Mouse (Mus musculus) cerebral cortex, adult 2 months (tissue): ENCODE results near the gene Slc38a3.

Source experiments
- WGBS: fragments of 180-500 bp; shearing (Covaris S2); methylation state at CpG from one replicate; pipeline ENCODE4 v1.1.7; 2018; 5-methylcytosine and 5-hydroxymethylcytosine counted together

The Slc38a3 gene

DNA sequence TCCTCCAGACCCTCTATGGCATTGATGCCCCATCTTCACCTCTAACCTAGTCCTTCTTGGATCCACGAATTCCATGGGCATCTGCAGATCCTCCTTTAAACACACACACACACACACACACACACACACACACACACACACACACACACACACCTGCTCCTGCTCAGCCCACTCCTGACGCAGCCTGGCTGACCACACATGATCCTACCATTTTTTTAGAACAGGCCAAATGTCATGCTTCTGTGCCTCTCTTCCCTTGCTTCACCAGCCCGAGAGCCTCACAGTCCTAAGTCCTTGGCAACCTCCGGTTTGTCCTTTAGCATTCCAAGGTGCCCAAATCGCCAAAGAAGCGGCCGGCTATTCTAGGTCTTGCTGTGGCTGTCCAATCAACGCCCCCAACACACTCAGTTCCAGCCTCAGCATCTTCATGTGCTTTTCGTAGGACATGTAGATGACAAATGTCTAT, at the start of gene Slc38a3:
TSS of gene Slc38a3 (minus strand) at position 51 of the 466 bp plus-strand sequence.
- 96% methylated on average over 9 of the region's 9 CpGs for WGBS

DNA sequence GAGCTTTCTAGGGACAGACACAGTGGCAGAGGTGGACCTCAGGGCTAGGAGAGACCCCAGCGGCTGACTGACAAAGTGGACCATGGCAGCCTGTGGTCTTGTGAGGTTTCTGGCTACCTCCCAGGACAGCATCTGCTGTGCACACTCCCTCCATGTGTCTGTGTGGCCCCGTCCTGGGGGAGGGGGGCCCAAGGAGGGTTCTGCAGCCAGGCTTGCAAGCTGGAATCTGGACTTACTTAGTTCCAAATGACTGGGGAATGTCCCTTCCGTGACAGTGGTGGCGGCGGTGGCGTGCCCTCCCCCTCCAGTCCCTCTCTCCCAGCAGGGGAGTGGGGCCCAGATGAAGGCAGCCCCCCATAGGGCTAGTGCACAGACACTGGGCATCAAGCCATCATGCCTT, 47.6 kb upstream of the Slc38a3 start:
- WGBS, result 74% methylated on average over 6 of the region's 6 CpGs

DNA sequence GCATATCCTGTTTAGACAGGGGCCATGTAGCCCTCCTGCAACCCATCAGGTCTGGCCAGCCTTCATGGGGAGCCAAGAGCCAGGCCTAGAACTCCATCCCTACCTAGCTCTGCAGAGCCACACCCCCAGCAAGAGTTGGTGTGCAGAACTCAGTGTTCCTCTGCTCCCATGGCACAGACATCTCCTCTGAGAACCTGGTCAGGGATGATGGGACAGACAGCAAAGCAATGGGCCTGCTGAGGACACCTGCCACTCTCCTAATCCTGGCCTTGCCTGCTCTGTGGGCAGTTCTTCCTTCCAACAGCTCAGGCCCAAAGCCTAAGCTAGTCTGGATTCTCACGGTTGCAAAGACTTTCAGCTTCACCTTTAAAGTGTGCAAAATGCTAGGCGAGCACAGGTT, 46.3 kb upstream of the Slc38a3 start:
- 90% methylated on average over 2 of the region's 2 CpGs for WGBS

DNA sequence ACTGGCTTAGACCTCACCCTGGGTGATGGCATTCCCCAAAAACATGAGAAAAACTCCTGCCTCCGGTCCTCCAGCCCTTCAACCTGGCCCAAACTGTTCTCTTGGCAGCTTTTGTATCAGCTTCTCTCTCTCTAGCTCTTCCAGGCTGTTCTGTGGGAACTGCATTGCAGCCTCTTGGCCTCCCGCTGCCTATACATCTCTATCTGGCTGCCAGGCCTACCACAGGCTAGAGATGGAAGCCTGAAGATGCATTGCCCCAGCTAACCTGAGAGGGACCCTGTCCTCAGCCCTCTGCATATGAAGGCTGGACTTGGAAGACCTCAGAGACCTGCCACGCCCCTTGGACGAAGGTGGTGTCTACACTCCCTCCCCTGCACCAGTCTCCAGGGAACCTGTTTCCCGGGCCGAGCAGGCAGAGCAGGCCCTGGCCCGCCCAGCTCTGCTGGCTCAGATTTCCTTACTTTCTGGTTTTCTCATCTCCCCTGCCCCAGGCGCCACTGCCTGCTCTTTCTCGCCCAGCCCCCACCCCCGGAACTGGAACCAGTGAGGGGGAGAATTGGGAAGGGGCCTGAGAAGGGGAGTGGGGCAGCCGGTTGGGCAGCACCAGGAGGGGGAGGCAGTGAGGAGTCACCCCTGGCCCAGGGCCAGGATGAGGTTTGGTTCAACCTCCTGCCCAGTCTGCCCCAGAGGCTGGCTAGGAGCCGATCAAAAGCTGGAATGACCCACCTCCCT, 45.1 kb upstream of the Slc38a3 start:
- WGBS, result 44% methylated on average over 12 of the region's 12 CpGs

DNA sequence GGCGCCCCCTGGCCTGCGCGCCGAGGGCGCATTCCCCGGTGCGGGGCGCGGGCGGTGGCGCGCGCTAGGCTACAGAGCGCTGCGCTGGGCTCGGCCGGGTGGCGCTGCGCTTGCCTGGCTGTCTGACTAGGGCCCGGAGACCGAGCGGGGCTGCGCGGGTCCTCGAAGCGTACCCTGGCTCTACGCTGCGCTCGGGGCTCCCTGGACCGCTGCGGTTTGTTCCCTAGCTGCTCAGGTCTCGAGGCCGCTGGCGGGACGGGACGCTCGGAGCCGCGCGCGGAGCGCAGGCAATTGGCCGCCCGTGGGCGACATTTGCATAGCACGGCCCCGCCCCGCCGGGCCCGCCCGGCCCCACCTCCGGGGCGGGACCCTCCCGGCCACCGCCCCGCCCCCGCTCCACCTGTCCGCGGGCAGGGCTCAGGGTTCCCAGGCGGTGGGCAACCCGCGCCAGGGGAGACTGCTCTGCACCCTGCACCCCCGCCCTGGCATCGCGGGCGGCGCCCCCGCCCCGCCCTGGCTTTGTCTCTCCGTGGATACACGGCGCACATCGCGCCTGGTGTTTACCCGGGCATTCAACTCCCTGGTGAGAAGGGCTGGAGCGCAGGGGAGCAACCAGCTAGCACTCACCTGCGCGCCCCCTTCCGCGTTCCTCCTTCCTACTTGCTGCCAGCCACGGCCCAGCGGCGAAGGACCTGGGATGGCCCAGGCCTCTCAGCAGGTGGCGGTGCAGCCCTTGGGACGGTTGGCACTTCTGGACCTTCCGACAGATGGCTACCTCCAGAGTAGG, 40.6 kb upstream of the Slc38a3 start, which contains the start of gene Sema3f:
TSS of gene Sema3f (minus strand) at position 779 of the 787 bp plus-strand sequence.
- WGBS, result 3% methylated on average over 83 of the region's 86 CpGs

DNA sequence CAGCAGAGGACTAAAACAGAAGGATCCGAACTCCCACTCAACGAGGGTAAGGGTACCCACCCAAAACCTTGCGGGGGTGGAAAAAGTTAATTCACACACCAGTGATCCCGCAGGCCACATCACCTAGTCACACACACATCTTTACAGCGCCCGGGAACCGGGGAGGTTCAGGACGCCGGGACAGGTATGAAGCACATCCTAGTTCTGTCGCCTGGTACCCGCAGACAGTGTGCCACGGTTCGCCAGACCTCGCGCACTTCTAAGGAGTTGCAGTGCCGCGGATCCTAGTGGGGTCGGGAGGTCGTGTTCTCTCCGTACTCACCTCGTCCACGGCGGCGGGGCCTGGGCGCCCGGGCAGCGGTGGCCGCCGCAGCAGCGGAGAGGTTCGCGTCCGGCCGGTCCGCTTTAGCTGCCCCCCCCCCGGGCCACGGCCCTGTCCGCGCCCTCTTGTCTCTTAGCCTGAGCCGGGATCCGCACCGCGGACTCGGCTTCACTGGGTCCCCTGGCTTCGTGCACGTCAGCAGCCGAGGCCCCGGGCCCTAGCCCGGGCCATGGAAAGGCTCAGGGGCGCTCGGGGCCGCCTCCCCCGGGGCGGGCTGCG, 39.9 kb upstream of the Slc38a3 start:
- WGBS, result 2% methylated on average over 53 of the region's 55 CpGs

DNA sequence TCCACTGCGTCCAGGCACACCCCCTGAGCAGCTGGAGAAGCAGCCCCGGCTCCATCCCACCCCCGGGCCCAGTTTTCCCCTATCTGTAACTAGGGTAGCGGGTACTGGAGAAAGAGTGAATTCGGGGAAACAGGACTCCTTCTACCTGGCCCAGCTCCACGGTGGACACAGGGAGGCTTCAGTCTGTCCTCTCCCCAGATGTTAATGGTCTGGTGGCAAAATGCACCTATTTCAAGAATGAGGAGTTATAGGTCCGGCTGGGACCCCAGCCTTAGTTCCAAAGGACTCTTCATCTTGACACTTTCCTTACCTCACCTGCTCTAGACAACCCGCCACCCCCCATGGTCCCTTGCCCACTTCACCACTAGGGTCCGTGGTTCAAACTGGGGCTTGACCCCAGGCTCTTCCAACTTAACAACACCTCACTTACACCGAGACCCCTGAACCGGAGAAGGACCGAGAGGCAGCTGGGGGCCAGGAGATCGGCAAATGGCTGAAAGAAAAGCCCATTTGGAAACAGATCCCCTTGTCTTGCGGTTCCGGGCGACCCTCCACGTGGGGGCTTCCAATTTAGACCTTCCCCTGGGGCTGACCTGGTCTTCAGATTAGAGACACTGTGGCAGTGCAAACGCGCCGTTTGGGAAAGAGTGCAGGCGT, 39.2 kb upstream of the Slc38a3 start:
- 10% methylated on average over 21 of the region's 21 CpGs for WGBS

DNA sequence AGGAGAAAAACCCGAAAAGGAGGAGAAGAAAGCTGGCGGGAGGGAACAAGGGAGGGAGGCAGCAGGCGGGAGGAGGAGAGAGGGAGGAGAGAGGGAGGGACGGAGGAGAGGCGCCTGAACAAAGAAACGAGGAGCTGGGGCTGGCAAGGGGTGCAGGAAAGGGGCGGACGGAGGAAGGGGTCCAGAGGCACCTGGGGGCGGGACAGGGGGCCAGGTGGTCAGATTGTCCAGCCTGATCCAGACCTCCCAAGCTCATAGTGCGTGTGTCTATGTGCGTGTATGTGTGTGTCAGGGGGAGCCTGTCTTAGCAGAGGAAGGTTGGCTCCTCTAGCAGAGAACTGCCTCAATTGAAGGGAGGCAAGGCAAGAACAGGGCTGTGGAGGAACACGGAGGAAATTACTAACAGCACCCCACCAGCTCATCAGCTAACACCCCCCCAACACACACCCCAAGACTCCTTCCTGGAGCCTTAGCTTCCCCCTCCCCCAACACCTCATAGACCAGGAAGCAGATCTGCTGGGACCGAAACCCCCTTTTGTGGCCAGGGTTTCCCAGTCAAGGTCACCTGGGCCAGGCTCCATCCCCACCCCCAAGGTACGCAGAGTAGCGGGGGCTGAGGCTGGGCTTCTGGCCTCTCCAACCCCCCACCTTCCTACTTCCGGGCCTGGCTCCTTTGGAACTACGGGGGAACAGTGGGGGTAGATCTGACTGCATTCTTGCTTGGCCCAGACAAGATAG, 38.5 kb upstream of the Slc38a3 start:
- 13% methylated on average over 16 of the region's 17 CpGs for WGBS

DNA sequence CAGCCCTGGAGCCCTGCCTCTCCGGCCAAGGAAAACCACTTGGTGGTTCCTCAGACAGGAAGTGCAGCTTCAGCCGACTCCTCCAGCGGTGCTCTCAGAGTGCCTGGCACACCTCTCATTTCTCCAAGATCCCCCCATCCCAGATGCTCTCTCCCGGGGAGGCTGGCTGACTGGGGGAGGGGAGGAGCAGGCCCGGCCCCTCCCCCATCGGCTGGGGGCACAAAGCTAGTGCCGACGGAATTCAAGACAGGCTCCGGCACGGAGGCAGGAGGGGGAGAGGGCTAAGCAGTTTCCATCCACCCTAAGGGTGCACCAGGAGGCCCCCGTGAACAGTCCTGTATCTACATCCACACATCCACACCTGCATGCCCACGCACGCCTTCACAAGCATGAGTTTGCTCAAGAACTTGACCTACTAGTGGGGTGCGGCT, 37.5 kb upstream of the Slc38a3 start:
- WGBS, result 22% methylated on average over 14 of the region's 14 CpGs

DNA sequence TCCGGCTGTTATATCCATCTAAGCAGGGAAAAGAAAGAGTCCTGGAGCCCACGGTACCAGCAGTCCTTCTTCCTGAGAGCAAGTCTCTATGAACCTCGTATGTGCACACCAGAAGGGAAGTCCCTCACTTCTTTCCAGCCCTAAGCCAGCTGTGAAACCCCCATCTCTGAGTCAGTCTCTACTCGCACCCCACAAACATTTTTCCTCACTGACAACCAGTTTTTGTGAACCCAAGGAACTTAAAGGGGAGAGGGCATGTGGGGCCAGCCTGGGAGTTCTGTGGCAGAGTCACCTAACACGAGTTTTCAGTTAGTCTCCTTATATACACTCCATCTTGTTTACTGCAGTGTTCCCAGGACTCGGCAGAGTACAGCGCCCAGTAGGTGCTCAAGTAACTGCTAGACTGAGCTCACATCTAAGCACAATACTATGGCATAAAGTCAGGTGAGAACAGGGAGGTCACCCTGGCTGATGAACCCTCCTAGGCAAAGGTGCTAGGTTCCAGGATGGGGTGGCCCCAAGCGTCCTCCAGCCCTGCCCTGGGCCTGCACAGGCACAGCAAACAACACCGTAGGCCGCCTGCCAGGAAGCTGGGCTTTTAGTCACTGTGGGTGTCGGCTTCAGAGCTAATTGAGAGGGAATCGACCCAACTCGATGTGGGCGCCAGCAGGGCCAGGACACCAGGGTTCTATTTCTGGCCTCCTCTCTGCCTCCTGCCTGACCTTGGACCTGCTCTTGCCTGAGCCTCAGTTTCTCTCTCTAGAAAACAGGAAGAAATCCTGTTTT, 34.2 kb upstream of the Slc38a3 start:
- 69% methylated on average over 14 of the region's 14 CpGs for WGBS

DNA sequence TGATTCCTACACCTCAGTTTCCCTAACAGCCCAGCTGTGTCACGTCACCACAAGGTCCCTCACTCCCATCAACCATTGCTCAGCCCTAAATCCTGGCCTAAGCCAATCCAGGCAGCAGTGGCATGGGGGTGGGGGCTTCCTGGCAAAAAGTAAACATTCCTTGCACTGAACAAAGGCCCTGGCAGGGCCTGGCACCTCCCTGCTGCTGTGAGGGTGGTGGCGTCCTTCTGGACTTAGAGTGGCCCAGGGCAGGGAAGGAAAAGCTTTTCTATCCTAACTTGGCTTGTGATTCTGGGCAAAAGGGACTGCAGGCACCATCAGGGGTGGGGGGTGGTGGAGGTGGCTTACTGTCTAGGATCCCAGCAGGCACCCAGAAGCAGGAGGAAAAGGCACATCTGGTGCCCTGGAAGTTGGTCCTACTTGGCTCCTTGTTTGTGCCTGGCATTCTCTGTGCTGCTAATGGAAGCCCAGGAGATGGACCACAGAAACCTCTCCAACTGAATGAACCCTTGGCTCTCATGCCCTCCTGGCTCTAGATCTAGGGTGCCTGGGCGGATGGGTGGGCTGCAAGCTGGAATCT, 33.4 kb upstream of the Slc38a3 start:
- 76% methylated on average over 3 of the region's 3 CpGs for WGBS

DNA sequence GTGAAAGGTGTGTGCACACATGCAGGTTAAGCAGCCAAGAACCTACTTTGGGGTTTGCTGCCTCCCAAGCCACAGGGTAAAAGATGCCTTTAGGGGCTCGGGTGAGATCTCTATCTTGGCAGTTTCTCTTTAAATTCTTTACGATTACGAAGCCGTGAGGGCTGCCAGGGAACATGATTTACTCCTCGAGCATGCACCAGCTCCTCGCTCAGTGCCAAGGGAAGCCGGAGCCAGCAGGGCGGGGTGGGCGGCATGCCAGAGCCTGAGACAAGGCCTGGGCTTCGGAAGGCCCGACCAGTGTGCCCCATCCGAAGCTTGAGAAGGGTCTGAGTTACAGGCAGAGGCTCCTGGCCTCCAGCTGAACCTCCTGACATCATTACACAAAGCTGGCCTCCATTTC, 32.3 kb upstream of the Slc38a3 start:
- 20% methylated on average over 12 of the region's 12 CpGs for WGBS

DNA sequence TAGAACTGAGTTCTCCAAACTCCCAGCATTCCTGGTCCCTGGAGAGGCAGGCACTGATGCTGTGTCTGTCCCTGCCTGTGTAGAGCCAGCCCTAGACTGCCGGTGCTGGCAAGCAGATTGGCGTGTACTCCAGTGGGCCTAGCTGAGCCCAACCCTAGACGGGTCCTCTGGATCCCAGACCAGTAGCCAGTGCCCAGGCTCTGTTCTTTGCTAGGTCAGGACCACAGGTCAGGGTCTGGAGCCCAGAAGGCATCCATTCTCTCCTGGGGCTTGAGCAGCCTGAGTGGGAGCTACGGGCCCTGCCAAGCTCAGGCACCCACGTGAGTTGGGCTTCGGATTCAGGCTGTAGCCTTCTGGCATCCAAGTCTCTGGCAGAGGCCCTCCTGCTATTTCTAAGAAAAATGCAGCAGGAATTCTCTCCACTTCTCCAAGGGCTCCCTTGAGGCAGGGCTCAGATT, 30.8 kb upstream of the Slc38a3 start:
- WGBS, result 28% methylated on average over 6 of the region's 6 CpGs

DNA sequence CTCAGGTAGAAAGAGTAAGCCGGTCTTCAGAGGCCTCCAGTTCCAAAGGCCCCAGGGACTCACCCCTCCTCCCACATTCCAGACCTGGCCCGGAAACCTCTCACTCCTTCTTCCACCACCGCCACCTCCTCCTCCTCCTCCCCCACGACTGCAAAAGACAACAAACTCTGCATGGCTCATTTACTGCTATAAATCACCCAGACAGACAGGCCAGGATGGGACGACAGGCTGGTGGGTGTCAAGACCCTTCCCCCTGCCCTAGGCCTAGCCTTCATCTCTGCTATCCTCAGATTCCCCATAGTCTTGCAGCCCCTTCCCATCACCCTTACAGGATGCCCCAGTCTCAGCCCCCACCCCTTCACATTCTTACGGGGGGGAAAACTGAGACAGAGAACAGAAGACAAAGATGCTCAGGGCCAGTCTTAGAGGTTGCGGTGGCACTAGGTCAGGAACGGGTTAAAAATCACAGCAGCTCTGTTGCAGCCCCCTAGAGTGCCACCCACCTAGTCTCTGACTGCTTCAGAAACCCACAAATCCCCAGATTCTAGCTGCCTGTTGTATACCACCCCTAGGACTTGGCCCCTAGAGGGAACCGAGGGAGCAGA, 30.1 kb upstream of the Slc38a3 start:
- 51% methylated on average over 9 of the region's 9 CpGs for WGBS

DNA sequence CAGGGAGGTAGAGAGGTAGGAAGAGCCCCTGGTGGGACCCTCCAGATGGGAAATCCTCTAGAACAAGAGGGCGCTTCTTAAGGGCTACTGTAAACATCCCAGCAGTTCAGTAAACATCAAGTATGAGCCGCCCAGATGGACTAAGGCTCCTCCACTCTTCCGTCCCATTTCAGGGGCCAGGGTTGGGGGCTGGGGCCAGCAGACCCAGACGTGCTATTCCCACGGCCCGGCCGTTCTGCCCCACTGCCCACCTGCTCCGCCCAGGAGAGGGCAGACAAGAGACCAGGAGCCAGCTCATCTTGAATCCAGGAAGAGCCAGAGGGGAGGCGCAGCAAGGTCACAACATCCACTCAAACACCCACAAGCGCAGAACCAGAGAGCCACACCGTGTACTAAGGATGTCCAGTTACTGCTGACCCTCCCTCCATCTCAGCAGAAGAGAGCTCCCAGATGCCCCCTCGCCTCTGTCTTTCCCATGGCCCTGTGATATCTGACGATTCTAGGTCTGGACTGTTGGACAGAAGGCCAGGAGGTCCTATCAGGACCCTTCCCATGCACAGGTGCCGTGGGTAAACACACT, 29.4 kb upstream of the Slc38a3 start:
- 61% methylated on average over 14 of the region's 14 CpGs for WGBS

DNA sequence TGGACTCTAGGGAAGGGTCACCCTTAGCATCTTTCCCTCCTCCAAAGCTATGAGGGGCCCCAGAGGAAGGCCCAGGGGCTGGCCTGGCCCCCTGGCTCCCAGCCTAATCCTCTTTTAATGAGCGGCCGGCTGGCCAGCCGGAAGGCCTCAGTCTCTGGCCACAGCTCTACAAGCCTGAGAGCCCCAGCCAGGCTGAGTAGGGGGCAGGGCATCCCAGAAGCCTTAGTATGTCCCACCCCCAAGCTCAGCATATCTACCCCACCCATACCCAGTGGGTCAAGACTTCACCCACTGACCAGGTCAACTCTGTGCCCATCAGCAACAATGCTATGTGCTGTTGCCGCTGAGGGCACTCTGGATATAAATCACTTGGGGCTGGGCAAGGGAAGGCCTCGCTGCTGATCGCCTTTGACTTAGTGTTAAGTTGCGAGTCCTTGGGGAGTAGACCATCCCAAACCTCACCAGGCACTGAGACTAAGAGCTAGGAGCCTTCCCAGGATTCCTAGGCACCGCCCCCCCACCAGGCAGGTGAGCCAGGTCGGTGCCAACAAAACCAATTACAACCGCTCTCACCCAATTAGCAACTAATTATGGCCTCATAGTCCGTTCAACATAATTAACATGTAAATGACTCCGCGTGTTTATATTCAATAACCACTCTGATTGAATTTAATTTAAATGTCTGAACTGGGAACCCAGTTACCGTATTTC, 28.6 kb upstream of the Slc38a3 start:
- 67% methylated on average over 14 of the region's 14 CpGs for WGBS

DNA sequence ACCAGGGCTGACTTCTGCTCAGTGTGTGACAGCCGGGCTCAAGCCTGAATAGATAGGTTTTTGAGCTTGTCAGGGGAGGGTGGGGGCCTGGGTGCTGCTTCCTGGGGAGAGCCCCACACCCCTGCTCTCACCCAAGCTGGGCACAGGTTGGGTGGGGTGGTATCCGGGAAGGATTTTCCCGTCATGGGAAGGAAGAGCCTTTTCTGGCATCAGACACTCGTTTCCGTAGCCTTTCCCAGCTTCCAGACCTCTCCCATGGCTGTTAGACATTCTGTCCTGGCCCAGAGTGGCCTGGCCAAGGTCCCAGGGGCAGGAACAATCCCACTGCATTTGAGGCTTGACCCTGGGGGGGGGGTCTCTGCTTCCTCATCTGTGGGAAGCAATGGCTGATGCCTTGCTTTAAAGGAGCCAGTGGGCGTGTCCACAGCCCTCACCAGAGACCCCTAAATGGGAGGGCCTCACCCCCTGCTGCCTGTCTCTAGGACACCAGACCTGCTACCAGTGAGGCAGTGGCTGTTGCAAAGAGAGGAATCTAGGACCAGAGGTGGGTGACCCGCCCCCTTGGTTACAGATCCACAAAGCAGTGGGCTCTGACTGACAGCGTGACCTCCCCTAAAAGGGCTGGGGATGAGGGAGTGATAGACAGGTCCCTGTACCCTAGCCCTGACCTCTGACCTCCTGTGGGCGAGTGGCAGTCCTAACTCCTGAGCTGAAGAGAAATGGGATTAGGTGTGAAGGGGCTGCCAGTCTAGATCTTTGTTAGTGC, 27.7 kb upstream of the Slc38a3 start:
- 82% methylated on average over 9 of the region's 9 CpGs for WGBS

DNA sequence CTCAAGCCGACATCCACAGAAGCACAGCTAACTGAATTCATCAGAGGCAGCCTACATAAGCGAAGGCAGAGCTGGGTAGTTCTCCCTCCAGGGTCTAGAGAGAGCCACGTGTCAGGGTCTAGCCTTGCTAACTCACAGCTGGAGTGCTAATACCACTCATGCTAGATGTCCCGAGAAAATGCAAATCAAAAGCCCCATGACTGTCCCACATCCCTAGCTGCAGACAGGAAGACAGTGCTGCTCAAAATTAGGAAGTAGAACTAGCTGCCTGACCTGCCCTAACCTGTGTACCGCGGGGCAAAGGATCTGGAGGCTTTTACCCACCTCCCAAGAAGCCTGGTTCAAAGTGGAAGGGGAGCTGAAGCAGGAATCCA, 26.8 kb upstream of the Slc38a3 start:
- 68% methylated on average over 6 of the region's 6 CpGs for WGBS
